Mouse (Mus musculus): ENCODE data around the gene Hrnr.
A peak's percentile ranks its signal among the peaks of the same experiment; 100 is the strongest.

Gene Hrnr

GRCm38 (mm10) chr3:93319449-93319848 is at the start of gene Hrnr:
Gene Hrnr, plus strand, starts transcription at chr3:93319749.
- DNase-seq (ENCODE audit: low spot score) = no peak

DNA sequence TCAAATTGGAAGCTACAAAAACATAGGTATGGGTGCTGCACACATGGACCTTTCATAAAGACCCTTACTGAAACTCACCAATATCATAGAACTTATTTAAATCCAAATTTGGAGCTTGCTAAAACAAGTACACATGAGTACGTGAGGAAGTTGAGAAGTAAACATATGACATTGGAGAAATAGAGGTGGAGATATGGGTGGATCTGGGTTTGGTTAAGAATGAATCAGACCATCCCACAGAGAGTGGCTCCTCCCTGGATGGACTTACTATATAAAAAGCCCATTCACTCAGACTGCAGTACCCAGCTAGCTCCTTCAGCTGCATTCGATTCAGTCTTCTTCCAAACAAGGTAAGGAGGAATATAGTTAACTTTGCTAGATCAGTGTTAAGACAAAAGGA is 46.3 kb upstream of the Hrnr start, which contains the start of gene Flg:
TSS of gene Flg (plus strand) at position 301 of the 400 bp plus-strand sequence.
- DNase-seq (ENCODE audit: low spot score) = no peak

DNA sequence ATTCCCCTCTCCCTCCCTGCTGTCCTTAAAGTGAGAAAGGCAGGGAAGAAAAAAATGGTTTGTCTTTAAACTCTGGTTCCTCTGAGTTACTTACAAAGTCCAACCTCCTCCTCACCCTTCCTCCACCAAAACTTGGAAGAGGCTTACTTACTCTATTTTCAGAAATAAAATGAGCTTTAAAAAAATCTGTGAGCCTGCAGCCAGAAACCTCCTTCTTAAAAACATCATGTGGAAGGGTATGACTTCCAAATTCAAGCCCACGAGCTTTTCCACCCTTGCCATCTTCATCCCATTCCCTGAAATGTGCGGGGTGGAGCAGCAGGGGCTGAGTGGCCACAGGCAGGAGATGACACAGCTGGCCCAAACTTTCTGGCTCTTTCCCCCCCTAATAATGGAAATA is 22.0 kb upstream of the Hrnr start:
- no peak for DNase-seq (ENCODE audit: low spot score)

DNA sequence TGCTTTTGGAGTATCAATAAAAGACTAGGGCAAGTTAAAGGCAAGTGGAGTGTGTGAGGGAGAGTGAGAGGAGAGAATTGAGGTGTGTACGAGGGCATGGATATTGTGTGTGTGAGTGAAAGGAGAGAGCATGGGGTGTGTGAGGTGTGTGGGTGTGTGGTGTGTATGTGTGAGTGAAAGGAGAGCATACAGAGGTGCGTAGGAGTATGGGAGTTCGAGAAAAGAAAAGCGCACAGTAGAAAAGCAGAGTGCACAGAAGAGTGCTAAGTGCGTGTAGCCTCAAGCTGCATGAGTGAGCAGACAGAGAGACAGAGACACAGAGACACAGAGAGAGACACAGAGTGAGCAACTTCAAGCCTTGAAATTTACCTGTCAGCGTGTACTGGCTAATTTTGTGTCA is 19.7 kb upstream of the Hrnr start:
- no peak for DNase-seq (ENCODE audit: low spot score)

DNA sequence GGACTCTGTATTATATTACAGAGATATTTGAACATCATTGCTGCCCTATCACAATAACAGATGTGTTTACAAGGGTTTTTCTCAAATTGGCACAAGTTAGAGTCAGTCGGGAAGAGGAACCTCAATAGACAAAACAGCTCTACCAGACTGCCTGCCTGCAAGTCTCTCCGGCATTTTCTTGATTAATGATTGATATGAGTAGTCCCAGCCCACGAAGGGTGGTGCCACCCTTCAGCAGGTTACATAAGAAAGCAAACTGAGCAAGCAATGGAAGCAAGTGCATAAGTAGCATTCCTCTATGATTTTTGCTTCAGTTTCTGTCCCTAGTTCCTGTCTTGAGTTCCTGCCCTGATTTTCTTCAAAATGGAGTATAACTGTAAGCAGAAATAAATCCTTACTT is 17.7 kb upstream of the Hrnr start:
- no peak for DNase-seq (ENCODE audit: low spot score)

DNA sequence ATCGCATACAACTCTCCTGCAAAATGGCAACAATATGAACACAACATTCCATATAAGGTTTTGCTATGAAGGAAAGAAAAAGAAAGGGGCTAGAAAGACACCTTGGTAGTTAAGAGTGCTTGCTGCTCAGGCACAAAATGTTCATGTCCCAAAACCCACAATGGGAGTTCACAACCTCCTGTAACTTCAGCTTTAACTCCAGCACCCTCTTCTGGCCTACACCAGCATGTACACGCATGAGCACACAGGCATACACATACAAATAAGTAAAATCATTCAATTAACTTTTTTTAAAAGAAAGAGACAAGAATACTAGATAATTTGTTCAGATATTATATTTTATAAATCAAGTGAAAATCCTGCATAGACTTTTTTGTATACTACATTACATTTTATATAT is 13.4 kb upstream of the Hrnr start:
- DNase-seq (ENCODE audit: low spot score) = no peak

DNA sequence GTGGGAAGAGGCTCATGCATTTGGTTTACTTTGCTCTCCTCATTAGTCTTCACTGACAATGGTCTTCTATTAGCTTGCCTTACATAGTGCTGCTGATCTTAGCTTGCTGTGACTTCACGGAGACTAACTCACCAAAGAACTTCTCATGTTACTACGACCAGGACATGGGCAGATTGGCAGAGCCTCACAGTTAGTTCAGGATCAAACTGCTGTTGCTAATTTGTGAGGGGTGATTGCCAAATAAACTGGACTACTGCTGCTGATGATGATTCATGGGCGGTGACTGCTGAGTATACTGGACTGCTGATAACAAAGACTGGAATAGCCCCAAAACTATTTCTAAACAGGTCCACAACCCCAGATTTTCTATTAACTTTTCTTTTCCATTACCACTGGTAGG is 8.2 kb upstream of the Hrnr start:
- no peak for DNase-seq (ENCODE audit: low spot score)

DNA sequence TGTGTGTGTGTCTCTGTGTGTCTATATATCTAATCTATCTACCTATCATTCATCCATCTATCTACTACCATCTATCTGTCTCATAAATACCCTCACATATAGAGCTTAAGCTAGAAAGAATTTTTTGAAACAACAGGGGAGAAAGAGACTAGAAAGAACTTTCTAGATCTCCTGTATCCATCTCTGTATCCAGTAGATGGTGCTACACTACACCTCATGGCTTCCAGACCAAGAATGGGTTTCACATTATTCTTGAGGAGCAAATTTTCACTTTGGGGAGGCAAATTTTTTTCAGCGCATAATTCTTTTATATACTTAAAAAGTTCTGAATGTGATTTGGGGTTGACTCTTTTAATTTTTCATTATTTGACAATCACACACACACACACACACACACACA is 5.2 kb upstream of the Hrnr start:
- no peak for DNase-seq (ENCODE audit: low spot score)

- DNase-seq (ENCODE audit: low spot score) = peak; percentile 26
These were observed 18.2 kb downstream of the Hrnr start for GRCm38 (mm10) chr3:93337749-93338148.

DNA sequence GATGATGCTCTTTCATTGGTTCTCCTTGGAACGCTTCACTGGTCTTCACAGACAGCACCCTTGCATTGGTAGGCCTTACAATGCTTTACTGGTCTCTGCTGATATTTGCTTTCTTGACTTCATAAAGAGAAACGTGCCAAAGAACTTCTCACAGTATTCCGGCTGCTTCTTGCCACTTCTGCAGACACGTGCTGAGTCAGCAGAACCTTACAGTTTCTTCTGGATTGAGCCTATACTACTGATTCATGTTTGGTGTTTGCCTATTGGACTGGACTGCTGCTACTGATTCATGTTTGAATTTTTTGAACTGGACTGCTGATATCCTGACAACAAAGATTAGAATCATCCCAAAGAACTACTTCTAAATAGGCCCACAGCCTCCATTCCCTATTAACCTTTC is 20.5 kb downstream of the Hrnr start:
- DNase-seq (ENCODE audit: low spot score) = no peak

- DNase-seq (ENCODE audit: low spot score) = peak; percentile 20
These were observed 27.3 kb downstream of the Hrnr start for GRCm38 (mm10) chr3:93346896-93347295.

- DNase-seq (ENCODE audit: low spot score) = no peak
These were observed 40.5 kb downstream of the Hrnr start for GRCm38 (mm10) chr3:93360045-93360444.

DNA sequence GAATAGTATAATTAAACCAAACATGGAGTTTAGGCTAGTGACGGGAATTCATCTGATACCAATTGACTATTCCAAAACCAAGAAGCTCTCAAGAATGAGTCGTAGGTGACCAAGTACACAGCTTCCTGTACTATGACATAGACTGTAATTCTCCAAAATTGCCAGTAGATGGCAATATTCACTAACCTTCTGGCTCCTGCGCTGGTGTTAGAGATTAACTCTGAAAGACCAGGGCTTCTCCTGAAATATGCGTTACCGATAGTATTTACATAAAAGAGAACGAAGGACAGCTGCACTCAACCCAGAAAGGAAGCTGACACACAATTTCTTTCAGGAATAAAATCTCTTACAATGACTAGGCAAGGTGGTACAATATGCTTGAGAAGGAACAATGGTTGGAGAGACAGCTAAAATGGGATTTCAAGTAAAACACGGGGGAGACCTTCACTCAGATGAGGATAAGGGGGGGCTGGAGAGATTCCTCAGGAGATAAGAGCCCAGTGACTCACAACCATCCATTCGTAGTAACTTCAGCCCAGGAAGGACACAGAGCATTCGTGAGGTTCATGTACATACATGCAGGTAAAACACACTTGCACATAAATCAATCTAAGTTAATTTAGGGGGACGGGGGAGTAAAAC is 42.5 kb downstream of the Hrnr start:
- DNase-seq (ENCODE audit: low spot score) = no peak

DNA sequence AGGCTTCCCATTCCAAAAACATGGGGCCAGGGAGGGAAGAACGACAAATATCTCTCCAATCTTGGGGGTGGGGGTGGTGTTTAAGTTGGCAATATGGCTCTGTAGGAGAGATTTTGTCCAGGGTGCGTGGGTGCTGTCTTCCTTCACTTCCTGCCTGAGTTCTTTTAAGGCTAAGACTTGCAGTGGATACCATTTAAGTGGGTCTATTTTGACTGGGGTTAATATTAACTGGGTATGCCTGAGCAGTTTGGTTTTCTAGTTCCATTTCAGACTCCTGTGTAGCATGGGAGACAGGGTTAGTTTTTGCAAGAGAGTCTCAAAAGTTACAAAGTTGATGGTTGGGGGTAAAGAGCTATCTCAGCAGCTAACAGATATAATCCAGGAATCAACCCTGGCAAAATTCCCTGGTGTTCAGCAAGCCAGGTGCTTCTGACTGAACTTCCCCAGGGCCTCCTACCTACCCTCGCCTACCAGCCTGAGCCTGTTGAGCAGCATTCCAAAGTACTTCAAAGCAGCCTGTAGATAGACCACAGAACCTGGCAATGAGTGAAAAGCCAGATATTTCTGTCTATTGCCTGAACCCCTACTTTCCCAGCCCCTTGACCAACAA is 47.5 kb downstream of the Hrnr start:
- no peak for DNase-seq (ENCODE audit: low spot score)

DNA sequence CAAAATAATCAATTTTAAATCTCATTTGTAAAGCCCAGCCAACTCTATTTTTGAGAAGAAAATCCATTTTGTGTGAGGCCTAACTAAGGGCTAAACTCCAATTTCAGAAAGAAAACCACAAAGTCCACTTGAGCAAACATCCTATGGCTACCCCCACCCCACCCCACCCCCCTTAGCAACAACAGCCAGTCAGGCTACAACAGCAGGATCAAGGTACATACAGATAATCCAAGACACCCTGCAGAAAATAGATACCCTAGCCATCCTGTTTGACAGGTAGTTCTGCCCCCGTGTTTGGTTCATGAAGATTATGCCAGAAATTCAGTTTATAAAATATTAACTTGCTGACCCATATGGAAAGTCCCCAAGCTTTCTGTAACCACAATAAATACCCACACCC is 48.6 kb downstream of the Hrnr start:
- DNase-seq (ENCODE audit: low spot score) = no peak

- no peak for DNase-seq (ENCODE audit: low spot score)
These were observed 53.9 kb downstream of the Hrnr start for GRCm38 (mm10) chr3:93373416-93373815.

GRCm38 (mm10) chr3:93375196-93375595 is 55.6 kb downstream of the Hrnr start:
- DNase-seq (ENCODE audit: low spot score) = no peak

- DNase-seq (ENCODE audit: low spot score) = no peak
These were observed 56.1 kb downstream of the Hrnr start for GRCm38 (mm10) chr3:93375601-93376000.

DNA sequence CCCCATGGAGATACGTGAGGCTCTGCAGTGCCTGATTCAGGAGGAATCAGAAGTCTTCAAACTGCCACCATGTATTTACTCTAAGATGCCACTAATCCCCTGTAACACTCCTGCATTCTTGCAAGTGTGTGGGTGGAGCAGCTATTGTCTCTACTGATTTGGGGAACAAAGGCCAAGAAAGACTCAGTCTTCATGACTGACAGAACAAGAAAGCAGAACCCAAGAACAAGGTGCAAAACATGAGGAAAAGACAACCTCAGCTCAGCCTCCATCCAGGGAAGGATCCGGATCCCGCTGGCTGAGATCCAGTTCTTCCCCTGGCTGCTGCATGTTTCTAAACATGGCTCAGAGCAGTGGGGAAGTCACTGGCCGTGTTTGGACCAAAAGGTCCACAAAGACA is 58.6 kb downstream of the Hrnr start:
- DNase-seq (ENCODE audit: low spot score) = no peak

All from layer of hippocampus, adult 9-10 months (tissue).